Mouse (Mus musculus) 3T3-L1 (cell line): ENCODE data around the gene Pin1.
"Not testable (repeated sequence)": the region's sequence is repeated elsewhere in the genome, so short reads cannot be mapped to it uniquely, and the experiment has no call there.

Experiments used
- DNase-seq: peaks from one replicate; pipeline ENCODE4 v3.0.0-alpha.2; 2015; ENCODE audit warnings: low read depth, low spot score

Gene Pin1

DNA sequence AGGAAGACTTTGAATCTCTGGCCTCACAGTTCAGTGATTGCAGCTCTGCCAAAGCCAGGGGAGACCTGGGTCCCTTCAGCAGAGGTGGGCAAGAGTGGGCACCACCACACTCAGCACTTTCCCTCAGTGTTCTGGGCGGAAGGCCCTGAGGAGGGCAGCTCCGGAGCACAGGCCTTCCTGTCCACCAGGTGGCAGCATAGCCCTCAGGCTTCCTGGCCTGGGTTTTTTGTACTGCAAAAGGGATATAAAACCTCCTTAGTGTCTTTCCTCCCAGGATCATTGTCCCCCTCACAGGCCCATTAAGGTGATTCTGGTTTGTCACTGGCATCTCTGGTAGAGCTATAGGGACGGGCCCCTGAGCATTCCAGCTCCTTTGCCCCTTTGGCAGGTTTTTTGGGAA, 10.4 kb downstream of the Pin1 start:
- peak; percentile 67 for DNase-seq

GRCm38 (mm10) chr9:20662874-20663273, 11.0 kb downstream of the Pin1 start:
- DNase-seq: no peak

DNA sequence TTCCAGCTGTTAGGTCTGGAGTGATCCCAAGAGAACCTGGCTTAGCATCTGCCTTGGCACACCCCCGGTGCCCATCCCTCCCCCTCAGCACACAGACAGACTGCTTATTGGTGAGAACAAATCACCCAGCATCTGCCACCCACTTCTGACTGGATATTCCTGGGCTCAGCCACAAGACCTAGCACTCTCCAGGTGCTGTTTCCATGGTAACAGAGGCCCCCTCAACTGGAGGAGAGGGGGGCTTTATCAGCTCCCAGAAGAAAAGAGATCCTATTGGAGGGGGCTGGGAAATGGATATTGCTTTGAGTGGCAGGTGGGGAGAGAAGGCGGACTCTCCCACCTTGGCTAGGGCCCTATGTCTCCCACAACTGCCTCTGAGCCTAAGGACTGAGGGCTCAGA, 12.1 kb downstream of the Pin1 start:
- DNase-seq: no peak

- no peak for DNase-seq
Measured at GRCm38 (mm10) chr9:20664366-20664765, 12.5 kb downstream of the Pin1 start.

DNA sequence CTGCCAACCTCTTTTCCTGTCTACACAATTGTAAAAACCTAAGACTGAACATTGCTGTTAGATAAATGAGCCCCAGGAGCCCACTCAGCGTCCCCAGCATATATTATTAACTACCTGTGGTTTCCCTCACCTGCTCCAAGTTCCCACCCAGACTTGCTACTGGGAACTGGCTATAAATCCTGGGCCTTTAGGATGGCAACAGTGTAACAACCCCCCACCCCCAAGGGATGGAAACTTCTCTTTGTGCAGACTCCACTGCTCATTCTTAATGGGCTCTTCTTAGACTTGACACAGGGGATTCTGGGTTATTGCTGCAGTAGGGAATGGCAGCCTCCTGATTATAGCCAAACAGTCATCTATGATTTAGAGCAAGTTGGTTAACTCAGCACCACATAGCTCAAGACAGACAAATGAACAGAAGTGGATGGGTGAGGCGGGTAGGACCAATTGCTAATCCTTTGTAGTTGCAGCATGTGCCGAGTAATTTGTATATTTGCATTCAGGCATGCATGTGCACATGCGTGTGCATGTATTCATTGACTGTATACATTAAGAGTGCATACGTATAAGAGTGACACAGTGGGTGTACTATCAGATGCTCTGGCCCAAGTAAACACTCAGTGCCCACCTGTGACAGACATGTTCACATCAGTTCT, 13.2 kb downstream of the Pin1 start:
- DNase-seq: no peak

- no peak for DNase-seq
Measured at GRCm38 (mm10) chr9:20665925-20666324, 14.0 kb downstream of the Pin1 start.

GRCm38 (mm10) chr9:20666510-20667034, 14.7 kb downstream of the Pin1 start:
- no peak for DNase-seq

DNA sequence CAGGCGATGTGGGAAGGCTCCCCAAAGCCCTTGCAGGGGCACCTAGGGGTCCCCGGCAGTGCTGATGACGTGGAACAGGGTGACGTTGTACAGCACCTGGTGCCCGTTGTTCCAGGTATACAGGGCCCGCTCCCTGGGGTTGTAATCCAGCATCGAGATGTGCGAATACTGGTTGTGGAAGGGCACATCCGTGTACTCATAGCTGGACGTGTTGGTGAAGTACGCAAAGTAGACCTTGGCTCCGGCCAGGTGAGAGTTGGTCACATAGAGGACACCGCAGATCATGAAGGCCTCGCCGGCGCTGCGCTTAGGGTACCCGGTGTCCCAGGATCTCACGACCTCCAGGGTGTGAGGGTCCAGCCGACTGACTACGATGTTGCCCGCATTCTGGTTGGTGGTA, 16.2 kb downstream of the Pin1 start:
- no peak for DNase-seq

DNA sequence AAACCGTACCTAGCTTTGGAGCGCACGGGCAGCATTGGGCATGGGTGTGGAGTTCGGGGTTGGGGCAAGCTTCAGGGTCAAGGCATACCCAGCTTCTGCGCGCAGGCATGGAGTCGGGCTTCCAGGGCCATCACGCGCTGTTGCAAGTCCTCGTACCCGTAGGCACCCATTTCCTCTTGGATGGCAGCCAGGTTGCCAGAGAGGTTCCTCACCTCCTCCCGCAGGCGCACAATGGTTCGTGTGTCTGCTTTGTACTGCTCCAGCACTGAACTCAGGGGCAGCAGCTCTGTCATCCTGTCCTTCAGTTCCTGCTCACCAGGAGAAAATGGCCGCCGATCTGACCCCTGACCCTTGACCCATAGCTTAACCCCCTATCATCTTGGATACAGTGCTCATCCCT, 20.2 kb downstream of the Pin1 start:
- DNase-seq: no peak

GRCm38 (mm10) chr9:20677892-20678291, 26.0 kb downstream of the Pin1 start:
- no peak for DNase-seq

DNA sequence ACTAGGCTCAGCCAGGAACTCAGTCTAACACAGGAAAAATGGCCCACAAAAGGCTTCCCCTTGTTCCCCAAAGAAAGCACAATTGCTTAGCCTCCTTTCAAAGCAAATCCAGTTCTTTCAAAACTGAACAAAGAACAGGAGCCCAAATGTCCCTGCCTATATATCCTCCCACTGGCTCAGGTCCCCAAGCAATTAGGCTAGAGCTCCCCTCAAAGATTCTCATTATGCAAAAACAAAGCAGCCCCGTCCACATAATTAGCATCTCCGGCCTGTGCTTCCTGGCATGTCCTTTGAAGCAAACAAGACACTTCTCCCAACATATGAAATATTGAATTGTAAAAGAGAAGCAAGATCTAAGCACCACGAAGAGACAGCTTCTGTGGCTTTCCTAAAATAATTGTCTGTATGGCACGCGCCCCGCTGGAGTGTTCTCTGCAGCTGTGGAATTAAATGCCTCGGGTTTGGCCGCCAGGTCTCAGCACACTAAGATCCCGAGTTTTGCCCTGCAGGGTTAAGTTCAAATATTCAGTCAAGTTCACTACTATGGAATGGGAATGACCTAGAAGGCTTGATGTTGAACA, 28.6 kb downstream of the Pin1 start:
- DNase-seq: no peak

GRCm38 (mm10) chr9:20681546-20682388, 29.9 kb downstream of the Pin1 start:
- no peak for DNase-seq

- no peak for DNase-seq
Measured at GRCm38 (mm10) chr9:20682389-20682722, 30.5 kb downstream of the Pin1 start.

GRCm38 (mm10) chr9:20685081-20685861, 33.4 kb downstream of the Pin1 start:
- no peak for DNase-seq

DNA sequence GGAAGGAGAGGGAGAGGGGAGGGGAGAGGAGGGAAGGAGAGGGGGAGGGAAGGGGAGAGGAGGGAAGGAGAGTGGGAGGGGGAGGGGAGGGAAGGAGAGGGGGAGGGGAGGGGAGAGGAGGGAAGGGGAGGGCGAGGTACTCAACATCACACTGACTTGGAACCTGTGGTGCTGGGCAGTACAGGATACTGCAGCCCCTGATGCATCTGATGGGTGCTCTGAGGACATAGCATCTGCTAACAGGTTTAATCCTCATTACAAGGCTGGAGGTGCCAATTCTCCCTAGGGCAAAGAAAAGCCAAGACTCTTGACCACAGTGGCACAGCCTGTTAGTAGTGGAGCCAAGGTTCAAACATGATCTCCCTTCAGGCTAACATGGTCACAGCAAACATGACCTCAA, 37.5 kb downstream of the Pin1 start:
- DNase-seq: no peak

- DNase-seq: no peak
Measured at GRCm38 (mm10) chr9:20689913-20690312, 38.0 kb downstream of the Pin1 start.

GRCm38 (mm10) chr9:20690449-20690848, 38.6 kb downstream of the Pin1 start:
- not testable (repeated sequence) for DNase-seq

DNA sequence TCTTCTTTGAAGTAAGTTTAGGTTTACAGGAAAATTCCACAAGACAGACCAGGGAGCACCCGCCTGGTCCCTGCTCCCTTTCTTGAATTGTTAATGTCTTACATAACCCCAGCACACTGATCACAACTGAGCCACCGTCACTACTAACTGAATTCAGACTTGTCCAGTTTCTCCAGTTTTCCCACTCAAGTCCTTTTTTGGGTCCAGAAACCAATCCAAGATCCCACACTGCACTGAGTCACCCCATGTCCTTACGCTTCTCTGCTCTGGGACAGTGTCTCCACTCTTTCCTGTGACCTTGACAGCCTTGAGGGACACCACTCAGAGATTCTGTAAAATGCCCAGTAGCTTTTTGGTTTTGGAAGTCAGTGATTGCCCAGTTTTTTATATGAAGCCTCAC, 41.0 kb downstream of the Pin1 start:
- DNase-seq: no peak

- DNase-seq: no peak
Measured at GRCm38 (mm10) chr9:20694721-20695235, 42.9 kb downstream of the Pin1 start.

DNA sequence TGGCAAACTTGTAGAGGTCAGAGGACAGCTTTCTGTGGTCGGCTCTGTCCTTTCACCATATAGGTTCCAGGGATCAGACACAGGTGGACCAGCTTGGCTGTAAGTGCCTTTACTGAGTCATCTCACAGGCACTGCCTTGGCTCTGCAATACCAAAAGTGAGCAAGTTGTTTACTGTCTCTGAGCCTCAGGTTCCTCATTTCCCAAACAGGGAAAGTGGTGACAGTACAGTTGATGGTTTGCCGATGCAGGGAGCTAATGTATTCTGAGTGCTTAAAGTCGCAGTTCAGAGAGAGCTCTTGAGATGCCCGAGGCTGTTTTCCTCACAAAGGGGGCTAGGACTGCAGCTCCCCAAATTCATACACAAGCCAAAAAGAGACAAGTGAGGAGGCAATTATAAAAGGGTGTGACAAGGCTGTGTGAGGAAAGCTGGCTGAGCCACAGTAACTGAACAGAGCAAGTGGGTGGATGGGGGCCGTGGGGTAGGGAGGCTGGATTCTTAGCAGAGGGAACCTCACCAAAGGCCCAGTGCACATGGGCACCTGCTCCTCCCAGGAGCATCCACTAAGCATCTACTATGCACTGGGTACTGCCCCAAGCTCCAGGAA, 44.3 kb downstream of the Pin1 start:
- no peak for DNase-seq

- DNase-seq: no peak
Measured at GRCm38 (mm10) chr9:20697466-20697865, 45.6 kb downstream of the Pin1 start.
